Mouse (Mus musculus): Measurements from ENCODE around the gene Rac1. TPM values are rescaled to one million over a fixed set of nuclear protein-coding genes. Genes with fewer than 3 reads are reported as not detected.

Rac1 gene
- polyA plus RNA-seq, 1 experiment from 2014 or later, result 463 TPM

DNA sequence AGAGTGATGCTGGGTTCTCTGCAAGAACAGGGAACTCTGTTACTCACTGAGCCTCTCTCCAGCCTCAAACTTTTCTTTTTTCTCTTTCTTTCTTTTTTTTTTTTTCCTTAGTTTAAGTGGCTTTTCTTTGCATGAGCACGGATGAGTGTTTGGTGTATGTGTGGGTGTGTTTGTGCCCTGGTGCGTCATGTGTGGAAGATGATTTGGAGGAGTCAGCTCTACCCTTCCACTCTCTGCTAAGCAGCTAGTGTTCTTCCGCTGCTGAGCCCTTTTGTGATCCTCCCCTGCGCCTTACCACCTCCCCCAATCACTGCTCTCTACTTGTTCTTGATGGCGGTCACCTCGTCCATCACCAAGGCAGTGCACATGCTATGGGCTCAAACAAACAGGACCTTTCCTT lies 32.1 kb downstream of the Rac1 start:
- Histone ChIP-seq H3K36me3 (ENCODE audit: control insufficient read depth, insufficient read depth, low read length) (peaks cover 47% of the 10 kb centered on the region), H3K9me3 (ENCODE audit: control insufficient read depth, low read length) (no peaks in the 10 kb centered on the region), H3K27ac (replicated peaks; ENCODE audit: low read depth, low read length) (no peak overlapping the region), H3K4me1 (ENCODE audit: control insufficient read depth, insufficient read depth, low read length) (no peaks in the 10 kb centered on the region), H3K9ac (replicated peaks; ENCODE audit: low read length) (no peak overlapping the region), H3K27me3 (ENCODE audit: control insufficient read depth, insufficient read depth, low read length) (no peaks in the 10 kb centered on the region), H3K4me3 (replicated peaks; ENCODE audit: low read depth, low read length) (no peak overlapping the region), H3K4me2 (ENCODE audit: low read length) (no peak overlapping the region)
- WGBS, result 92% methylated on average over 6 of the region's 6 CpGs
- ATAC-seq (ENCODE audit: low FRiP score, low TSS enrichment), result no peak
- DNase-seq, result no peak

DNA sequence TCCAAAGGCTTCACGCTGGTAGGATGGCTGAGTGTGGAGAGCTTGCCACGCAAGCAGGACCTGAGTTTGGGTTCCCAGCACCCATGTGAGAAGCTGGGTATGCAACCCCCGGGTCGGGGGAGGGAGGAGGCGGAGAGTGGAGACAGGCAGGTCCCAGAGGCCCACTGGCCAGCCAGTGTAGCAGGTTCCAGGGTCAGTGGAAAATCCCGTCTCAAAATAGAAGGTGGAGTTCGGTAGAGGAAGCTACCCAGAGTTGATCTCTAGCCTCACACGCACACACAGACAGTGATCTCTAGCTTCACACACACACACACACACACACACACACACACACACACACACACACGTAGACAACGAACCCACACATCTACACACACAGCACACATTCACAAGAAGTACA lies 34.7 kb downstream of the Rac1 start:
- H3K36me3 ChIP-seq (ENCODE audit: control insufficient read depth, insufficient read depth, low read length), result peaks cover 49% of the 10 kb centered on the region
- no peak overlapping the region for H3K4me3 ChIP-seq (replicated peaks; ENCODE audit: low read depth, low read length)

GRCm38 (mm10) chr5:143491736-143492135 lies 36.1 kb downstream of the Rac1 start:
- Histone ChIP-seq H3K9ac (replicated peaks; ENCODE audit: low read length) (no peak overlapping the region), H3K4me2 (ENCODE audit: low read length) (no peak overlapping the region), H3K4me1 (ENCODE audit: control insufficient read depth, insufficient read depth, low read length) (no peaks in the 10 kb centered on the region), H3K4me3 (replicated peaks; ENCODE audit: low read depth, low read length) (no peak overlapping the region), H3K27me3 (ENCODE audit: control insufficient read depth, insufficient read depth, low read length) (no peaks in the 10 kb centered on the region), H3K27ac (replicated peaks; ENCODE audit: low read depth, low read length) (no peak overlapping the region), H3K36me3 (ENCODE audit: control insufficient read depth, insufficient read depth, low read length) (peaks cover 52% of the 10 kb centered on the region), H3K9me3 (ENCODE audit: control insufficient read depth, low read length) (no peaks in the 10 kb centered on the region)
- ATAC-seq (ENCODE audit: low FRiP score, low TSS enrichment) (no peak), DNase-seq (no peak)
- 92% methylated on average over 4 of the region's 4 CpGs for WGBS

More for the DNA sequence above, 34.7 kb downstream of the Rac1 start:
- DNase-seq, result no peak
- WGBS, result 92% methylated on average over 10 of the region's 10 CpGs
- ATAC-seq (ENCODE audit: low FRiP score, low TSS enrichment), result no peak
- Histone ChIP-seq H3K4me1 (ENCODE audit: control insufficient read depth, insufficient read depth, low read length) (no peaks in the 10 kb centered on the region), H3K27me3 (ENCODE audit: control insufficient read depth, insufficient read depth, low read length) (no peaks in the 10 kb centered on the region), H3K9me3 (ENCODE audit: control insufficient read depth, low read length) (no peaks in the 10 kb centered on the region), H3K9ac (replicated peaks; ENCODE audit: low read length) (no peak overlapping the region), H3K27ac (replicated peaks; ENCODE audit: low read depth, low read length) (no peak overlapping the region), H3K4me2 (ENCODE audit: low read length) (no peak overlapping the region)

GRCm38 (mm10) chr5:143489749-143490342 lies 38.0 kb downstream of the Rac1 start:
- ATAC-seq (ENCODE audit: low FRiP score, low TSS enrichment), result no peak
- Histone ChIP-seq H3K36me3 (ENCODE audit: control insufficient read depth, insufficient read depth, low read length) (peaks cover 52% of the 10 kb centered on the region), H3K9me3 (ENCODE audit: control insufficient read depth, low read length) (no peaks in the 10 kb centered on the region), H3K27ac (replicated peaks; ENCODE audit: low read depth, low read length) (no peak overlapping the region), H3K4me3 (replicated peaks; ENCODE audit: low read depth, low read length) (no peak overlapping the region), H3K4me2 (ENCODE audit: low read length) (no peak overlapping the region), H3K27me3 (ENCODE audit: control insufficient read depth, insufficient read depth, low read length) (no peaks in the 10 kb centered on the region), H3K9ac (replicated peaks; ENCODE audit: low read length) (no peak overlapping the region), H3K4me1 (ENCODE audit: control insufficient read depth, insufficient read depth, low read length) (no peaks in the 10 kb centered on the region)
- DNase-seq, result no peak
- 93% methylated on average over 14 of the region's 14 CpGs for WGBS

- Histone ChIP-seq H3K36me3 (ENCODE audit: control insufficient read depth, insufficient read depth, low read length) (peaks cover 52% of the 10 kb centered on the region), H3K9me3 (ENCODE audit: control insufficient read depth, low read length) (no peaks in the 10 kb centered on the region), H3K27ac (replicated peaks; ENCODE audit: low read depth, low read length) (no peak overlapping the region), H3K9ac (replicated peaks; ENCODE audit: low read length) (no peak overlapping the region), H3K4me3 (replicated peaks; ENCODE audit: low read depth, low read length) (no peak overlapping the region), H3K4me2 (ENCODE audit: low read length) (no peak overlapping the region), H3K4me1 (ENCODE audit: control insufficient read depth, insufficient read depth, low read length) (no peaks in the 10 kb centered on the region), H3K27me3 (ENCODE audit: control insufficient read depth, insufficient read depth, low read length) (no peaks in the 10 kb centered on the region)
- DNase-seq, result no peak
- WGBS, result 93% methylated on average over 5 of the region's 5 CpGs
- ATAC-seq (ENCODE audit: low FRiP score, low TSS enrichment), result no peak
These were observed 39.8 kb downstream of the Rac1 start for GRCm38 (mm10) chr5:143487998-143488397.

- Histone ChIP-seq H3K4me2 (ENCODE audit: low read length) (no peak overlapping the region), H3K36me3 (ENCODE audit: control insufficient read depth, insufficient read depth, low read length) (peaks cover 60% of the 10 kb centered on the region), H3K4me3 (replicated peaks; ENCODE audit: low read depth, low read length) (no peak overlapping the region), H3K27me3 (ENCODE audit: control insufficient read depth, insufficient read depth, low read length) (no peaks in the 10 kb centered on the region), H3K9ac (replicated peaks; ENCODE audit: low read length) (no peak overlapping the region), H3K27ac (replicated peaks; ENCODE audit: low read depth, low read length) (no peak overlapping the region), H3K4me1 (ENCODE audit: control insufficient read depth, insufficient read depth, low read length) (no peaks in the 10 kb centered on the region), H3K9me3 (ENCODE audit: control insufficient read depth, low read length) (no peaks in the 10 kb centered on the region)
- ATAC-seq (ENCODE audit: low FRiP score, low TSS enrichment), result no peak
- 96% methylated on average over 10 of the region's 10 CpGs for WGBS
- DNase-seq, result no peak
These were observed 40.6 kb downstream of the Rac1 start for GRCm38 (mm10) chr5:143487193-143487592.

DNA sequence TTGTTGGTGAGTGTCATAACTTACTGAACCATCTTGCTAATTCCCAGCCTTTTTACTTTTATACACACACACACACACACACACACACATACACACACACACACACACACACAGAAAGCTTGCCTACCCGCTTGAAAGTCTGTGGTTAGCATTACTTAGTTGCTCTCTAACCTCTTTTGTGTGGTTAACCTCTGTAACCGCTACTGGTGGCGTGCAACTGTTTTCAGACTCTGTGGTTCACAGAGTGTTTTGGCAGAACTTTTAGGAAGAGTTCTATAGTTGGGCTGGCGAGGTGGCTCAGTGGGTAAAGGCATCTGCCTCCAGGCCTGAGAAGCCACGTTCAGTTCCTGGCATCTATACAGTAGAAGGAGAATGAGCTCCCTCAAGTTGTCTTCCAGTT lies 42.9 kb downstream of the Rac1 start:
- Histone ChIP-seq H3K9ac (replicated peaks; ENCODE audit: low read length) (no peak overlapping the region), H3K4me2 (ENCODE audit: low read length) (no peak overlapping the region), H3K9me3 (ENCODE audit: control insufficient read depth, low read length) (no peaks in the 10 kb centered on the region), H3K27me3 (ENCODE audit: control insufficient read depth, insufficient read depth, low read length) (no peaks in the 10 kb centered on the region), H3K4me1 (ENCODE audit: control insufficient read depth, insufficient read depth, low read length) (no peaks in the 10 kb centered on the region), H3K4me3 (replicated peaks; ENCODE audit: low read depth, low read length) (no peak overlapping the region), H3K36me3 (ENCODE audit: control insufficient read depth, insufficient read depth, low read length) (peaks cover 71% of the 10 kb centered on the region), H3K27ac (replicated peaks; ENCODE audit: low read depth, low read length) (no peak overlapping the region)
- 90% methylated on average over 5 of the region's 5 CpGs for WGBS
- no peak for ATAC-seq (ENCODE audit: low FRiP score, low TSS enrichment)
- DNase-seq, result no peak

- H3K9me3 ChIP-seq (ENCODE audit: control insufficient read depth, low read length), result no peaks in the 10 kb centered on the region
- 95% methylated on average over 3 of the region's 3 CpGs for WGBS
- ATAC-seq (ENCODE audit: low FRiP score, low TSS enrichment) (no peak), DNase-seq (no peak)
- H3K27ac ChIP-seq (replicated peaks; ENCODE audit: low read depth, low read length), result no peak overlapping the region
- no peak overlapping the region for H3K4me3 ChIP-seq (replicated peaks; ENCODE audit: low read depth, low read length)
- H3K4me1 ChIP-seq (ENCODE audit: control insufficient read depth, insufficient read depth, low read length), result no peaks in the 10 kb centered on the region
- H3K36me3 ChIP-seq (ENCODE audit: control insufficient read depth, insufficient read depth, low read length), result peaks cover 85% of the 10 kb centered on the region
- H3K9ac ChIP-seq (replicated peaks; ENCODE audit: low read length), result no peak overlapping the region
- H3K4me2 ChIP-seq (ENCODE audit: low read length), result no peak overlapping the region
- H3K27me3 ChIP-seq (ENCODE audit: control insufficient read depth, insufficient read depth, low read length), result no peaks in the 10 kb centered on the region
These were observed 49.9 kb downstream of the Rac1 start for GRCm38 (mm10) chr5:143477901-143478300.

- 99% methylated on average over 6 of the region's 6 CpGs for WGBS
- no peak for DNase-seq
These were observed 51.8 kb downstream of the Rac1 start for GRCm38 (mm10) chr5:143476013-143476412.

More at GRCm38 (mm10) chr5:143476013-143476412, 51.8 kb downstream of the Rac1 start:
- H3K4me2 ChIP-seq (ENCODE audit: low read length), result no peak overlapping the region
- H3K4me1 ChIP-seq (ENCODE audit: control insufficient read depth, insufficient read depth, low read length), result no peaks in the 10 kb centered on the region
- no peaks in the 10 kb centered on the region for H3K9me3 ChIP-seq (ENCODE audit: control insufficient read depth, low read length)
- no peaks in the 10 kb centered on the region for H3K27me3 ChIP-seq (ENCODE audit: control insufficient read depth, insufficient read depth, low read length)
- no peak overlapping the region for H3K4me3 ChIP-seq (replicated peaks; ENCODE audit: low read depth, low read length)
- peaks cover 80% of the 10 kb centered on the region for H3K36me3 ChIP-seq (ENCODE audit: control insufficient read depth, insufficient read depth, low read length)
- no peak for ATAC-seq (ENCODE audit: low FRiP score, low TSS enrichment)
- no peak overlapping the region for H3K27ac ChIP-seq (replicated peaks; ENCODE audit: low read depth, low read length)
- H3K9ac ChIP-seq (replicated peaks; ENCODE audit: low read length), result no peak overlapping the region

Data from midbrain, embryonic 14.5 days (tissue).